Mouse (Mus musculus) CH12.LX (cell line): ENCODE data around the gene Sf3b3. TPM values are rescaled to one million over a fixed set of nuclear protein-coding genes. Genes with fewer than 3 reads are reported as not detected.
"Not testable (repeated sequence)": the region's sequence is repeated elsewhere in the genome, so short reads cannot be mapped to it uniquely, and the experiment has no call there.

ENCODE experiments used
- DNase-seq: peaks from one replicate; pipeline ENCODE4 v3.0.0-alpha.2; 2013; ENCODE audit errors: extremely low read depth
- H3K27ac ChIP-seq: 2 replicates; pipeline ENCODE4 v1.5.1; 2012; ENCODE audit warnings: low read depth, mild to moderate bottlenecking, control low read depth, moderate library complexity; ENCODE audit not compliant: insufficient read depth
- H3K27me3 ChIP-seq: replicated peaks from 2 replicates; pipeline ENCODE3; 2012; ENCODE audit warnings: inconsistent platforms
- H3K36me3 ChIP-seq, 2 experiments: replicated peaks in 1 of 2; 2 replicates each; pipeline versions ENCODE3 to v1.6.1; 2012; ENCODE audit warnings: inconsistent platforms in 1 of 2, low read length in 1 of 2, mild to moderate bottlenecking in 1 of 2, mixed read lengths in 1 of 2, moderate library complexity in 1 of 2; ENCODE audit not compliant: control insufficient read depth in 1 of 2, insufficient read depth in 1 of 2
- H3K4me1 ChIP-seq, 2 experiments: 2 replicates each; pipeline ENCODE4 v1.6.1; 2012; ENCODE audit warnings: inconsistent platforms in 1 of 2, moderate library complexity in 1 of 2; ENCODE audit not compliant: insufficient read depth in 2 of 2, control insufficient read depth in 1 of 2
- H3K4me2 ChIP-seq: 2 replicates; pipeline ENCODE4 v1.6.1; 2012; ENCODE audit warnings: low read depth, mild to moderate bottlenecking, control low read depth; ENCODE audit not compliant: poor library complexity, insufficient read depth, severe bottlenecking
- H3K4me3 ChIP-seq, 3 experiments: fragments of 150-350 bp in 1 of 3; sonication (generic) in 1 of 3; replicated peaks in 1 of 3; 2 replicates each; pipeline versions ENCODE3 to v1.5.1; 2011 to 2012; ENCODE audit warnings: low read depth in 2 of 3, low read length in 2 of 3, mild to moderate bottlenecking in 2 of 3, moderate library complexity in 2 of 3, control low read depth in 1 of 3, improper control_type of control experiment in 1 of 3, inconsistent platforms in 1 of 3, mixed read lengths in 1 of 3; ENCODE audit not compliant: poor library complexity in 1 of 3
- H3K79me2 ChIP-seq: replicated peaks from 2 replicates; pipeline ENCODE4 v1.6.1; 2012; ENCODE audit warnings: mild to moderate bottlenecking, moderate library complexity; ENCODE audit not compliant: control insufficient read depth, poor library complexity, insufficient read depth, severe bottlenecking; ENCODE audit errors: extremely low read depth
- H3K9ac ChIP-seq: 2 replicates; pipeline ENCODE4 v1.6.1; 2012; ENCODE audit warnings: low read depth, mild to moderate bottlenecking, control low read depth, moderate library complexity; ENCODE audit not compliant: insufficient read depth
- H3K9me3 ChIP-seq: replicated peaks from 2 replicates; pipeline ENCODE3; 2012; ENCODE audit warnings: low read length, inconsistent platforms, mixed read lengths
- BHLHE40 ChIP-seq: IDR thresholded peaks from 2 replicates; pipeline ENCODE4 v1.6.1; 2011; ENCODE audit warnings: mild to moderate bottlenecking, low read depth, low read length, improper control_type of control experiment
- CHD1 ChIP-seq: IDR thresholded peaks from 2 replicates; pipeline ENCODE4 v1.6.1; 2012; ENCODE audit warnings: low read depth, low read length, improper control_type of control experiment, inconsistent platforms
- CTCF ChIP-seq, 2 experiments: IDR thresholded peaks in 1 of 2; conservative IDR thresholded peaks in 1 of 2; 2 replicates each; pipeline ENCODE4 v1.5.1; 2011 to 2012; ENCODE audit warnings: low read depth in 2 of 2, low read length in 2 of 2, improper control_type of control experiment in 1 of 2, inconsistent platforms in 1 of 2, mild to moderate bottlenecking in 1 of 2, moderate library complexity in 1 of 2
- ELF1 ChIP-seq: IDR thresholded peaks from 2 replicates; pipeline ENCODE4 v1.6.1; 2014; ENCODE audit warnings: low read depth, mild to moderate bottlenecking, inconsistent platforms, low read length, improper control_type of control experiment
- EP300 ChIP-seq: IDR thresholded peaks from 2 replicates; pipeline ENCODE4 v1.6.1; 2011; ENCODE audit warnings: low read length, improper control_type of control experiment
- GABPA ChIP-seq: IDR thresholded peaks from 2 replicates; pipeline ENCODE4 v1.6.1; 2012; ENCODE audit warnings: low read depth, low read length, improper control_type of control experiment, inconsistent platforms; ENCODE audit not compliant: insufficient replicate concordance
- HCFC1 ChIP-seq: IDR thresholded peaks from 2 replicates; pipeline ENCODE4 v1.6.1; 2012; ENCODE audit warnings: low read depth, mild to moderate bottlenecking, inconsistent platforms, low read length, improper control_type of control experiment
- IRF4 ChIP-seq: IDR thresholded peaks from 2 replicates; pipeline ENCODE4 v1.6.1; 2014; ENCODE audit warnings: low read depth, mild to moderate bottlenecking, inconsistent platforms, low read length, improper control_type of control experiment
- JUN ChIP-seq: IDR thresholded peaks from 2 replicates; pipeline ENCODE4 v1.6.1; 2011; ENCODE audit warnings: low read depth, mild to moderate bottlenecking, low read length, improper control_type of control experiment, moderate library complexity; ENCODE audit not compliant: insufficient read depth
- JUND ChIP-seq: conservative IDR thresholded peaks from 2 replicates; pipeline ENCODE4 v1.6.1; 2011; ENCODE audit warnings: low read depth, low read length, improper control_type of control experiment
- KAT2A ChIP-seq: IDR thresholded peaks from 2 replicates; pipeline ENCODE4 v1.6.1; 2012; ENCODE audit warnings: low read length, improper control_type of control experiment, inconsistent platforms; ENCODE audit not compliant: insufficient replicate concordance
- MAX ChIP-seq: IDR thresholded peaks from 2 replicates; pipeline ENCODE4 v1.6.1; 2011; ENCODE audit warnings: low read length, improper control_type of control experiment
- MAZ ChIP-seq: IDR thresholded peaks from 2 replicates; pipeline ENCODE4 v1.6.1; 2012; ENCODE audit warnings: low read depth, mild to moderate bottlenecking, inconsistent platforms, low read length, improper control_type of control experiment, moderate library complexity
- MXI1 ChIP-seq: IDR thresholded peaks from 2 replicates; pipeline ENCODE4 v1.6.1; 2011; ENCODE audit warnings: mild to moderate bottlenecking, low read depth, low read length, improper control_type of control experiment
- MYC ChIP-seq: IDR thresholded peaks from 2 replicates; pipeline ENCODE4 v1.6.1; 2011; ENCODE audit warnings: low read depth, mild to moderate bottlenecking, improper control_type of control experiment, low read length
- PAX5 ChIP-seq: IDR thresholded peaks from 2 replicates; pipeline ENCODE4 v1.6.1; 2012; ENCODE audit warnings: low read length, inconsistent platforms, mixed read lengths
- POLR2A ChIP-seq: IDR thresholded peaks from 2 replicates; pipeline ENCODE4 v1.6.1; 2011; ENCODE audit warnings: low read depth, mild to moderate bottlenecking, improper control_type of control experiment, low read length
- POLR2AphosphoS2 ChIP-seq: IDR thresholded peaks from 2 replicates; pipeline ENCODE4 v1.6.1; 2011; ENCODE audit warnings: low read depth, low read length, improper control_type of control experiment
- RCOR1 ChIP-seq: conservative IDR thresholded peaks from 2 replicates; pipeline ENCODE4 v1.6.1; 2012; ENCODE audit warnings: low read depth, mild to moderate bottlenecking, inconsistent platforms, low read length, improper control_type of control experiment
- SIN3A ChIP-seq: IDR thresholded peaks from 2 replicates; pipeline ENCODE4 v1.6.1; 2012; ENCODE audit warnings: low read length, improper control_type of control experiment, inconsistent platforms
- TBP ChIP-seq: conservative IDR thresholded peaks from 2 replicates; pipeline ENCODE4 v1.6.1; 2011; ENCODE audit warnings: low read depth, low read length, improper control_type of control experiment
- TCF12 ChIP-seq: IDR thresholded peaks from 2 replicates; pipeline ENCODE4 v1.6.1; 2014; ENCODE audit warnings: low read depth, mild to moderate bottlenecking, inconsistent platforms, low read length, improper control_type of control experiment
- USF1 ChIP-seq: IDR thresholded peaks from 2 replicates; pipeline ENCODE4 v1.6.1; 2014; ENCODE audit warnings: low read depth, mild to moderate bottlenecking, inconsistent platforms, low read length, improper control_type of control experiment
- USF2 ChIP-seq: conservative IDR thresholded peaks from 2 replicates; pipeline ENCODE4 v1.6.1; 2011; ENCODE audit warnings: low read depth, low read length, improper control_type of control experiment
- ZC3H11A ChIP-seq: IDR thresholded peaks from 2 replicates; pipeline ENCODE4 v1.6.1; 2012; ENCODE audit warnings: low read depth, mild to moderate bottlenecking, inconsistent platforms, low read length, improper control_type of control experiment
- ZMIZ1 ChIP-seq: IDR thresholded peaks from 2 replicates; pipeline ENCODE4 v1.6.1; 2012; ENCODE audit warnings: low read depth, mild to moderate bottlenecking, inconsistent platforms, low read length, improper control_type of control experiment
- ZNF384 ChIP-seq: IDR thresholded peaks from 2 replicates; pipeline ENCODE4 v1.6.1; 2012; ENCODE audit warnings: low read depth, low read length, improper control_type of control experiment, inconsistent platforms
- dilution Hi-C: fragments of 300-500 bp; cut with MboI; formaldehyde crosslinking; loops from 2 replicates; pipeline ENCODE4 v1.14.3; 2020; ENCODE audit warnings: low sequenced_read_pairs; ENCODE audit not compliant: extremely low pct_unique_long_range_greater_than_20kb, extremely low pct_ligation_motif_present
- in situ Hi-C: fragments of 300-500 bp; cut with MboI; formaldehyde crosslinking; loops from 3 replicates; pipeline ENCODE4 v1.14.3; 2019; ENCODE audit warnings: low sequenced_read_pairs, low pct_ligation_motif_present, low pct_unique_long_range_greater_than_20kb, mixed read lengths
- polyA plus RNA-seq: library from polyadenylated mRNA; unstranded; fragments of >175 nt; gene quantifications from 2 replicates; pipeline ENCODE4 v1.2.1, GENCODE M21; 2012; ENCODE audit warnings: low read depth; ENCODE audit not compliant: insufficient read length
- total RNA-seq, 2 experiments: library from RNA; depleted of rRNA; stranded (reverse); fragments of 300-350 nt in 1 of 2; fragments of >200 nt in 1 of 2; gene quantifications; 2 replicates each; pipeline ENCODE4 v1.2.3; 2012 to 2014

Gene Sf3b3
- total and polyA plus RNA-seq, 3 experiments: 136 to 213 (median 137) TPM

GRCm38 (mm10) chr8:110787411-110787954 is 59.1 kb downstream of the Sf3b3 start:
- H3K27me3 ChIP-seq: no peaks in the 10 kb centered on the region
- peaks cover 4 to 14% of the 10 kb centered on the region in 2 experiments for H3K4me1 ChIP-seq
- H3K9ac ChIP-seq: no peak overlapping the region
- TF ChIP-seq CHD1 (no peak), USF1 (no peak), HCFC1 (no peak), KAT2A (no peak), IRF4 (no peak), CTCF (conservative IDR thresholded peaks at IDR 0.05 in 1 of 2, IDR thresholded peaks at IDR 0.05 in 1 of 2; ENCODE audit: low read depth in 2 of 2, low read length in 2 of 2) (no peak), JUND (no peak), PAX5 (no peak), ZMIZ1 (no peak), POLR2AphosphoS2 (no peak), EP300 (no peak), ZC3H11A (no peak), SIN3A (no peak), MAZ (no peak), POLR2A (no peak), RCOR1 (no peak), ELF1 (no peak), TBP (no peak), USF2 (no peak)
- no peak for DNase-seq
- H3K4me3 ChIP-seq: no peak overlapping the region
- dilution Hi-C loops (no loop called here), in situ Hi-C loops (no loop called here)
- no peaks in the 10 kb centered on the region for H3K79me2 ChIP-seq
- H3K4me2 ChIP-seq: no peak overlapping the region
- no peak overlapping the region for H3K27ac ChIP-seq
- H3K36me3 ChIP-seq: no peaks in the 10 kb centered on the region
- H3K9me3 ChIP-seq: no peaks in the 10 kb centered on the region

GRCm38 (mm10) chr8:110786934-110787333 is 59.7 kb downstream of the Sf3b3 start:
- Histone ChIP-seq H3K4me1 (peaks cover 4 to 19% of the 10 kb centered on the region in 2 experiments), H3K79me2 (no peaks in the 10 kb centered on the region), H3K4me3 (no peak overlapping the region), H3K4me2 (no peak overlapping the region), H3K9me3 (no peaks in the 10 kb centered on the region), H3K27ac (no peak overlapping the region)
- no peak for TF ChIP-seq ZMIZ1
- no peak for TF ChIP-seq EP300
- no peak for TF ChIP-seq JUND
- no peak for TF ChIP-seq RCOR1
- TF ChIP-seq GABPA: no peak
- no peak for TF ChIP-seq SIN3A
- TF ChIP-seq MAX: no peak
- no peak for TF ChIP-seq PAX5
- TF ChIP-seq BHLHE40: no peak
- TF ChIP-seq MXI1: no peak
- TF ChIP-seq MYC: no peak
- no peak for TF ChIP-seq USF2
- no peak for TF ChIP-seq ZNF384
- no peak for TF ChIP-seq CTCF (conservative IDR thresholded peaks at IDR 0.05 in 1 of 2, IDR thresholded peaks at IDR 0.05 in 1 of 2; ENCODE audit: low read depth in 2 of 2, low read length in 2 of 2)
- no peak for TF ChIP-seq HCFC1
- no peak for TF ChIP-seq JUN
- no peak for TF ChIP-seq IRF4
- TF ChIP-seq MAZ: no peak
- no peak for TF ChIP-seq TCF12
- TF ChIP-seq, all 38 proteins: peak for 0
- no peaks in the 10 kb centered on the region for H3K27me3 ChIP-seq
- no peak for DNase-seq
- H3K36me3 ChIP-seq: no peaks in the 10 kb centered on the region
- in situ Hi-C loops (no loop called here), dilution Hi-C loops (no loop called here)
- H3K9ac ChIP-seq: no peak overlapping the region

- H3K79me2 ChIP-seq, H3K27me3 ChIP-seq, H3K4me2 ChIP-seq, H3K4me3 ChIP-seq, H3K9ac ChIP-seq, H3K36me3 ChIP-seq, H3K27ac ChIP-seq, dilution Hi-C loops, in situ Hi-C loops, DNase-seq, H3K9me3 ChIP-seq: not testable (repeated sequence)
- peaks cover 4 to 20% of the 10 kb centered on the region in 2 experiments for H3K4me1 ChIP-seq
Observed at GRCm38 (mm10) chr8:110786501-110786900, 60.1 kb downstream of the Sf3b3 start.
